In the genomic region with DNA sequence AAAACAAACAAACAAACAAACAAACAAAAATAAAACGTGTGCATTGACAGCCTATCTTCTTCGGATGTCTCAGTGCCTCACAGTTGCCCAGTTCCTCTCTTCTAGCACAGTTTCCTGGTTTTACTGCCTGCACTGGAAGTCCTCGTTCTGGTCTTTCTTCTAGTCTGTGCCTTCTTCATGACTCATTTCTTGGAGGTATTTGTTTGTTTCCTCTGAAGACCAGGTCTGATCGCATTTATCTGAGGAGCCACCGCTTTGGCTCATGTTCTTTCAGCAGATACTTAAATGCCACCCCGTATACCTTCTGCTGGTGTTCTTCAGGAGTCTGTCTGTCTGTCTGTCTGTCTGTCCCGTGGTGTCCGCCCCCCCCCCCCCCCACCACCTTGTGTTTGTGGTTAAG, we compare ENCODE assay signal across 22 mouse cellular contexts.
DNase-seq lines count a peak whose midpoint lies in the region; ATAC-seq and TF ChIP-seq lines count a peak whose summit lies in the region.
"Had no signal": no experiment of that assay in that cellular context is flagged by ENCODE, and none has a peak within 500 bp of the region (broad histone marks: within the 10 kb centered on the region; RNA-seq: fewer than 3 reads in every experiment).

No protein-coding gene starts in this region.

- 0 out of 2 replicates have a peak overlapping the region, but pooled peaks have one; percentile 8 for H3K4me2 ChIP-seq in liver, embryonic 12.5 days
- H3K4me2 ChIP-seq in liver, embryonic 11.5 days: no peak overlapping the region
- peak overlapping the region; percentile 53 for H3K4me2 ChIP-seq in myocyte (ENCODE audit: low read depth)
- H3K4me2 ChIP-seq: forebrain, embryonic 13.5 days; heart, embryonic 11.5 days; heart, embryonic 15.5 days; hindbrain, embryonic 13.5 days; intestine, embryonic 15.5 days had no signal

- TF ChIP-seq POLR2A in myocyte (IDR thresholded peaks at IDR 0.05; ENCODE audit: insufficient read length, low read depth): no peak

- H3K9ac ChIP-seq in liver, embryonic 12.5 days: no peak overlapping the region
- H3K9ac ChIP-seq in liver, embryonic 11.5 days (ENCODE audit: low read depth, low read length): no peak overlapping the region
- H3K9ac ChIP-seq: forebrain, embryonic 13.5 days; forebrain, postnatal 0 days; heart, embryonic 15.5 days; hindbrain, embryonic 13.5 days; intestine, embryonic 15.5 days had no signal

- H3K4me1 ChIP-seq in liver, embryonic 12.5 days: peaks cover 88% of the 10 kb centered on the region
- H3K4me1 ChIP-seq in liver, embryonic 11.5 days (replicated peaks; ENCODE audit: control insufficient read depth, insufficient read depth, low read length): peaks cover 46% of the 10 kb centered on the region
- peaks cover 47% of the 10 kb centered on the region for H3K4me1 ChIP-seq in limb, embryonic 10.5 days

- ATAC-seq in liver, embryonic 12.5 days: no peak
- no peak; the same call in 1 of the 2 replicates for ATAC-seq in liver, embryonic 11.5 days (replicated peaks; ENCODE audit: low FRiP score)
- ATAC-seq in CD4-positive, CD25-positive, alpha-beta regulatory T cell, adult 4 months: peak; percentile 41
- ATAC-seq: forebrain, embryonic 13.5 days; forebrain, postnatal 0 days; hindbrain, postnatal 0 days; intestine, embryonic 15.5 days had no signal

- DNase-seq in liver, embryonic 11.5 days (ENCODE audit: low spot score): no peak
- DNase-seq in induced T-regulatory cell, adult 2 months (ENCODE audit: low read depth): peak; percentile 20
- no peak for DNase-seq in layer of hippocampus, postnatal 10 days (ENCODE audit: low spot score in 2 of 2)
- DNase-seq in limb, embryonic 10.5 days (ENCODE audit: low spot score): no peak
- no peak for DNase-seq in kidney, postnatal 36 days
- DNase-seq: adrenal gland, postnatal 10 days; cerebellum, adult 18-20 months; cerebellum, adult 9-11 months; forebrain, postnatal 0 days; gastrocnemius, postnatal 10 days; heart, adult 2 months; heart, postnatal 14 days had no signal

- H3ac ChIP-seq in myocyte (ENCODE audit: control insufficient read depth, insufficient read length): no peak overlapping the region

- no peak overlapping the region for H3K4me3 ChIP-seq in liver, embryonic 12.5 days
- H3K4me3 ChIP-seq in liver, embryonic 11.5 days (ENCODE audit: low read depth, low read length): no peak overlapping the region
- H3K4me3 ChIP-seq in myocyte: no peak overlapping the region
- H3K4me3 ChIP-seq in limb, embryonic 10.5 days: no peak overlapping the region
- H3K4me3 ChIP-seq: embryonic facial prominence, embryonic 10.5 days; forebrain, embryonic 13.5 days; heart, adult 2 months; heart, embryonic 15.5 days; hindbrain, embryonic 13.5 days; intestine, embryonic 15.5 days had no signal

- H3K9me3 ChIP-seq in liver, embryonic 12.5 days (replicated peaks): no peaks in the 10 kb centered on the region
- H3K9me3 ChIP-seq in liver, embryonic 11.5 days (ENCODE audit: control insufficient read depth, low read length): no peaks in the 10 kb centered on the region
- no peaks in the 10 kb centered on the region for H3K9me3 ChIP-seq in limb, embryonic 10.5 days (replicated peaks)
- H3K9me3 ChIP-seq: embryonic facial prominence, embryonic 10.5 days; forebrain, embryonic 13.5 days; heart, embryonic 15.5 days; hindbrain, embryonic 13.5 days; intestine, embryonic 15.5 days had no signal

- 14% methylated on average over 8 of the region's 8 CpGs for WGBS in liver, embryonic 12.5 days (ENCODE audit: insufficient replicate concordance)
- WGBS in liver, embryonic 11.5 days: 47% methylated on average over 8 of the region's 8 CpGs
- 84% methylated on average over 8 of the region's 8 CpGs for WGBS in limb, embryonic 10.5 days

- H3K27me3 ChIP-seq in liver, embryonic 12.5 days (replicated peaks): no peaks in the 10 kb centered on the region
- no peaks in the 10 kb centered on the region for H3K27me3 ChIP-seq in liver, embryonic 11.5 days (replicated peaks; ENCODE audit: control insufficient read depth, insufficient read depth, low read length)
- H3K27me3 ChIP-seq in myocyte (ENCODE audit: control insufficient read depth, insufficient read depth, insufficient read length): no peaks in the 10 kb centered on the region
- H3K27me3 ChIP-seq in limb, embryonic 10.5 days (ENCODE audit: low read depth, poor library complexity, severe bottlenecking): no peaks in the 10 kb centered on the region
- H3K27me3 ChIP-seq: forebrain, embryonic 13.5 days; heart, embryonic 15.5 days; hindbrain, embryonic 13.5 days; intestine, embryonic 15.5 days had no signal

- H3K79me2 ChIP-seq in myocyte (ENCODE audit: control insufficient read depth, insufficient read depth): peaks cover 70% of the 10 kb centered on the region

- no peak overlapping the region for H3K27ac ChIP-seq in liver, embryonic 12.5 days
- no peak overlapping the region for H3K27ac ChIP-seq in liver, embryonic 11.5 days (ENCODE audit: low read depth, low read length)
- H3K27ac ChIP-seq in limb, embryonic 10.5 days: no peak overlapping the region
- H3K27ac ChIP-seq: embryonic facial prominence, embryonic 10.5 days; forebrain, embryonic 13.5 days; heart, adult 2 months; heart, embryonic 15.5 days; hindbrain, embryonic 13.5 days; hindbrain, postnatal 0 days; intestine, embryonic 15.5 days had no signal

- 0 out of 2 replicates have a peak, but pooled peaks cover 9% of the 10 kb centered on the region for H3K36me3 ChIP-seq in liver, embryonic 12.5 days
- H3K36me3 ChIP-seq in liver, embryonic 11.5 days (ENCODE audit: control insufficient read depth, insufficient read depth, low read length): no peaks in the 10 kb centered on the region
- no peaks in the 10 kb centered on the region for H3K36me3 ChIP-seq in myocyte (ENCODE audit: control insufficient read depth, insufficient read depth)
- no peaks in the 10 kb centered on the region for H3K36me3 ChIP-seq in limb, embryonic 10.5 days
- H3K36me3 ChIP-seq: embryonic facial prominence, embryonic 10.5 days; heart, embryonic 15.5 days; hindbrain, embryonic 13.5 days; intestine, embryonic 15.5 days had no signal

TF ChIP-seq in myocyte, 11 proteins besides CTCF, POLR2A, EP300 and RAD21:
- TF ChIP-seq SRF (IDR thresholded peaks at IDR 0.05; ENCODE audit: control insufficient read depth, insufficient read length, low read depth): no peak
- no peak for TF ChIP-seq E2F4 (IDR thresholded peaks at IDR 0.05; ENCODE audit: insufficient read depth)
- no peak for TF ChIP-seq TCF3 (IDR thresholded peaks at IDR 0.05; ENCODE audit: insufficient read length, low read depth)
- TF ChIP-seq TCF12 (IDR thresholded peaks at IDR 0.05; ENCODE audit: insufficient read depth, poor library complexity, severe bottlenecking): no peak
- no peak for TF ChIP-seq MYOG (IDR thresholded peaks at IDR 0.05; ENCODE audit: control insufficient read depth in 1 of 3, insufficient read depth in 1 of 3, insufficient read length in 2 of 3, low read depth in 2 of 3)
- TF ChIP-seq REST (IDR thresholded peaks at IDR 0.05; ENCODE audit: insufficient read depth, insufficient read length): no peak
- no peak for TF ChIP-seq USF1 (IDR thresholded peaks at IDR 0.05; ENCODE audit: low read depth)
- no peak for TF ChIP-seq MYOD1 (IDR thresholded peaks at IDR 0.05; ENCODE audit: control insufficient read depth in 1 of 3, insufficient read length in 2 of 3, low read depth in 2 of 3)
- no peak for TF ChIP-seq MAX (IDR thresholded peaks at IDR 0.05; ENCODE audit: low read depth)
- TF ChIP-seq CEBPB (IDR thresholded peaks at IDR 0.05; ENCODE audit: insufficient read depth, poor library complexity, severe bottlenecking): no peak
- no peak for TF ChIP-seq POLR2AphosphoS2 (IDR thresholded peaks at IDR 0.05; ENCODE audit: insufficient read length, low read depth)
